Mouse (Mus musculus): Measurements from ENCODE around the gene Abcc4.

Abcc4 gene

DNA sequence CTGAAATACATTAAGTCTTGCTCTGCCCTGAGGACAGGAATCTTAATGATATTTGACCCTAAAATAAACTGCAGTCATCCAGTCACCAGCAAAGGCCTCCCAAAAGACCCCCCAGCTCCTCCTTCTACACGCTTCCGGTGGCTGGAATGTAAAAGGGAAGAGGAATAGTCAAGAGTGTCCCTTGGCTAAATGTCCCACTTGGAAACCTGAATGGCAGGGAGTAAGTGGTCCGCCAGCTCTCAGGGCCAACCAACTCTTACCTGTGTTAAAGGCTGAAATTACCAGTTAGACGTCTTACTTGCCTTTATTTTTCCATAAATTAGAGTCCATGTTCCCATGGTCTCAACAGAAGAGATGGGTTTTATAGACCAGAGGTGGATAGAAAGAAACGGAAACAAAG, 6.9 kb upstream of the Abcc4 start:
- no peak for ATAC-seq (ENCODE audit: low TSS enrichment)

DNA sequence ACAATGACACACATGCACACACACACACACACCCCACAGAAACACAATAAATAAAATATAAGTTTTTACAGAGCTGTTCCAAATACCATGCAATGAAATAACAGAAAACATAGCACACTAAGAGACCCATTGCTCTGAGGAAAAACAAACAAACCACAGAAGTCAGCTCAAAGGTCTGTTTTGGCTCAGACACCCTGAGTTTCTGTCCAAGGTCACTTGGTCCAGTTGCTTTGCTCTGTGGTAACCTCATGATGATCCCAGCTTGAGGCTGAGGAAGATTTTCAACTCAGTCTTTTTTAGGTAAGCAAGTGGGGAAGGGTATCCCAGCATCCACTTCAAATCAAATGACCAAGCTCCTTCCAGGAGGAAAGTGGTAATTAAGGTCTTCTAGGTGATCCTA, 4.9 kb upstream of the Abcc4 start:
- ATAC-seq (ENCODE audit: low TSS enrichment) = no peak

DNA sequence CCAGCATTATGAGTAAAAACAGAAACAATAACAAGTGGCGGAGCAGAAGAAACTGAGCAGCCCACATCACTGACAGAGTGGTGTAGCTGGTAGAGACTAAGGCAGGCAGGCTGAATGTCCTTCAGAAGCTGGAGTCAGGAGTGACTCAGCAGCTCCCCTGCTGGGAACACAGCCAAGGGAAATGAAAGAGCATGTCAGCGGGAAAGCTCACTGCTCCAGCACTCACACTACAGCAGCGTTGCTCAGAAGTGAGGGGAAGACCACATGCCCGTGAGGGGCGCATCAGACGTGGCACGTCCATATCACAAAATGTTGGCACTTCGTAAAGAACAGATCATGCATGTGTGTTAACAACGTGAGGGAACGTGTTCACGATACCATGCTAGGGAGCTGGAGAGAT, 3.7 kb upstream of the Abcc4 start:
- peak; percentile 81 for ATAC-seq (ENCODE audit: low TSS enrichment)

DNA sequence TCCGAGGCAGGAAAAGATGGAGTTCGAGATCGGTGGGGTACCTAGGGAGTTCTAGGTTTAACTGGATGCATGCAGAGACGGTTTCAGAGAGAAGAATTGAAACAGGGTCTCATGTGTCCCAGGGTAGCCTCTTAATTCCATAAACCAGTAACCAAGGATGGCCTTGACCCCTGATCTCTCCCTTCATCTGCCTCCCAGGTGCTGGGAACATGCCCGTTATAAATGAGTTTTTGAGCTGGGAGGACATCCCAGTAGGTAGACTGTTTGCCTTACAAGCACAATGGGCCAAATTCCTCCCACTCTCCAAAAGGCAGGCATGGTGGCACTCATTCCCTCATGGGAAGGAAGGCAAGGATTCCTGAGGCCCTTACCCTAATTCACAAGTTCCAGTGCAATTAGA, 2.1 kb upstream of the Abcc4 start:
- no peak for ATAC-seq (ENCODE audit: low TSS enrichment)

DNA sequence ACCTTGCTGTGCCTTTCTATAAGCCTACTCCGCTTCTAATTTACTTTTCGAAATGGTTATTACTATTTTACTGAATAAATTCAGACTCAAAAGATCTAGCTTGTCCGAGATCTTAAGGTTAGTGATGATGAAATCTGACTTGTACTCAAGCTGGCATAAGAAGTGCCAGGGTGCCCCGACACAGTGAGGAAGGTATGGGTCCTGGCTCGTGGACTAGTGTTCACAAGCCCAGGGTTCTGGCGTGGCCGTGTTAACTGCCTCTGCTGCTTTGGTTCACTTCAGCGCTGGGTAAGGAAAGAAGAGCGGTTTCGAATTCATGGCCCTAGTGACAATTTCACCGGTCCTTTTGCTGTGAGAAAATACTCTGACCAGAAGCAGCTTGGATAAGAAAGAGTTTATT, 943 bp upstream of the Abcc4 start:
- ATAC-seq (ENCODE audit: low TSS enrichment) = no peak

DNA sequence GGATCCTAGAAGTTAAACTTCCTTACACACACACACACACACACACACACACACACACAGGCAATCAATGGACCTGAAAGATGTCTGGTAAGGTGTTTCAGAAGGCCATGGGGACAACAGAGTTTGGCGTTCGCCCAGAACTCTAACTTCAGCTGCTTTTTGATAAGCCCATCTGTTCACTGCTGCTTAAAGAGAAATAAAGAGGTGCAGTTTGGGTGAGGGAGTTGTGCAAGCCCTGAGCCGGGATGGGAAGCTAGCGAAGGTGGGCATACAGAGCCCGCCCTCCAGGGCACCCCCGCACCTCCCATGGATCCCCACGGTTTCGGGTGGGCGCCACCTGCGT, 583 bp downstream of the Abcc4 start:
- no peak; the same call in 1 of the 2 replicates for ATAC-seq (ENCODE audit: low TSS enrichment)

DNA sequence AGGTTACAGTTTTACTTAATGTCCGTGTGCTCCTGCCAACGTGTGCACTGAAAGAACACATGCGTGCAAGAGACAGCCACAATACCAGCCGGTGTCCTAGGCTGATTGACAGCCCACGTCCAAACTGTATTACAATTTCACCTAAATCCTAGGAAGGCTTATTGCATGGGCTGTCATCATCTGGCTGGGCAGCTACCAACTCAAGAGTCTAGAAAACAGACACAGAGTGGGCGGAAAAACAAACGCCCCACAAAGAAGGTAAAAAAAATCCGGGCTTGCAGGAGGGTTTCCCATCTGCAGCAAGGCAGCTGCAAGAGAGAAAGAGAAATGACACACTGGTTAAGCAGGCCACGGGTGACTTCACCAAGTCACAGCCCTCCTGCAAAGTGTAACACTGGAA, 2.7 kb downstream of the Abcc4 start:
- no peak for ATAC-seq (ENCODE audit: low TSS enrichment)

DNA sequence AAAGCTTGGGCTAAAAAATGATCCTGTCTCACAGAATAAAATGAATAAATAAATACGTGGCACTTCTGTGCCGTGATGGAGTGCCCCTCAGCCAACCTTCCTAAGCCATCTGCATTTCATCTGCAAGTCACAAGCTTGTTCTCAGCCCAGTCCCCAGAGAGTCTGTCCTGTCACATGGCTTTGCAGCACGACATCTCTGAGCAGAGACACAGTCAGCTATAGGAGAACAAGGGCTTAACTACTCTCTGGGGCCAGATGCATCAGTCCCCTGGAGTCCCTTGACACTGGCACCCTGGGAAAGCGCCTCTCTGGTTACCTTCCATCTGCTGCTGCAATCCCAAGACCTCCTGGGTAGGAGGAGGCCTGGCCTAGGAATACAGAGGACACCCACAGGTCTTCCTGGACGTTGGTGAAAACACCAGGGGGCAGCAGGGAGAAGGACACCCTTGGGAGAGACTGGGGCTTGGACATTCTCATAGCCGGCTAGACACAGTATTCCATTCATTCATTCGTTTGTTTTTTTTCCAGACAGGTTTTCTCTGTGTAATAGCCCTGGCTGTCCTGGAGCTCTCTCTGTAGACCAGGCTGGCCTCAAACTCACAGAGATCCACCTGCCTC, 3.9 kb downstream of the Abcc4 start:
- ATAC-seq (ENCODE audit: low TSS enrichment) = no peak

DNA sequence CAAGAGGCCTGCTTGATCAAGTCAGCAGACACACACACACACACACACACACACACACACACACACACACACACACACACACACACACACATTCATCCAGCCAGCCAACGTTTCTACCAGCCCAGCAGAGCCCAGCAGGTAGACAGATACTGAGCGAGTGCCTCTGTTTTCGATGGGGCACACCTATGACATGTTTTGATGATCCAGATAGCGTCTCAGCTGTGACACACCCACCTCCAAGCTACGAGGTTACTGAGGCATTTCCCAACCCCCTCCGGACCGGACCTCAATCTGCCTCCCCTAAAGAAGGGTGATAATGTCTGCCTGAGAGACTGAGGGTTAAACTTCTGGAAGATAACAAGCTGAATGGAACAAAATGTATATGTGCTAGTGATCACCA, 5.4 kb downstream of the Abcc4 start:
- ATAC-seq (ENCODE audit: low TSS enrichment) = no peak

DNA sequence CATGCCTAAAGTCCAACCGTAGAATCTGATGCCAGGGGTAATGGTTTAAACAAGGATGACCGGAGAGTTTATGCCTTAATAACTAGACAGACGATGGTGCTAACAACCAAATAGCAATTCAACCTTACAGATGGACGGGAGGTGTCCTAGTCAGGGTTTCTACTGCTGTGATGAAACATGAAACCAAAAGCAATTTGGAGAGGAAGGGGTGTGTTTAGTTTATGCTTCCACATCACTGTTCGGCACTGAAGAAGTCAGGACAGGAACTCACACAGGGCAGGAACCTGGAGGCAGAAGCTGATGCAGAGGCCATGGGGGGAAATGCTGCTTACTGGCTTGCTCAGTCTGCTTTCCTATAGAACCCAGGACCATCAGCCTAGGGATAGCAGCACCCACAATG, 6.1 kb downstream of the Abcc4 start:
- no peak for ATAC-seq (ENCODE audit: low TSS enrichment)

DNA sequence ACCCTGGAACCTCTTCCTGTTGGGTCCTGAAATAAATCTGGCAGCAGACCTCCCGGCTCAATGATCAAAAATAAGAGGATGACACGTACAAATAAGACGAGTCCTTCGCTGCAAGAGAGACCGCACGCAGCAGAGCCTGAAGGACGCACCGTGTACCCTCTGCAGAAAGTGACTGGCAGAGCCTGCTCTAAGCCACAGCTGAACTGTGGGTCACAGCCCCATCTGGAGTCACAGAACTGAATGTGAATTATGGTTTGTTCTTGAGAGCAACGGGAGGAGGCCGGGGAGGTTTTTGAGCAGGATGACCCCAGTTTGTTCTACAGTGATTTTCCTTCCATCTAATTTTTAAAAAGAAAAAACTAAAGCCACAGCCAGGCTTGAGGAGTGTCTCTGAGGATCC, 6.5 kb downstream of the Abcc4 start:
- no peak for ATAC-seq (ENCODE audit: low TSS enrichment)

DNA sequence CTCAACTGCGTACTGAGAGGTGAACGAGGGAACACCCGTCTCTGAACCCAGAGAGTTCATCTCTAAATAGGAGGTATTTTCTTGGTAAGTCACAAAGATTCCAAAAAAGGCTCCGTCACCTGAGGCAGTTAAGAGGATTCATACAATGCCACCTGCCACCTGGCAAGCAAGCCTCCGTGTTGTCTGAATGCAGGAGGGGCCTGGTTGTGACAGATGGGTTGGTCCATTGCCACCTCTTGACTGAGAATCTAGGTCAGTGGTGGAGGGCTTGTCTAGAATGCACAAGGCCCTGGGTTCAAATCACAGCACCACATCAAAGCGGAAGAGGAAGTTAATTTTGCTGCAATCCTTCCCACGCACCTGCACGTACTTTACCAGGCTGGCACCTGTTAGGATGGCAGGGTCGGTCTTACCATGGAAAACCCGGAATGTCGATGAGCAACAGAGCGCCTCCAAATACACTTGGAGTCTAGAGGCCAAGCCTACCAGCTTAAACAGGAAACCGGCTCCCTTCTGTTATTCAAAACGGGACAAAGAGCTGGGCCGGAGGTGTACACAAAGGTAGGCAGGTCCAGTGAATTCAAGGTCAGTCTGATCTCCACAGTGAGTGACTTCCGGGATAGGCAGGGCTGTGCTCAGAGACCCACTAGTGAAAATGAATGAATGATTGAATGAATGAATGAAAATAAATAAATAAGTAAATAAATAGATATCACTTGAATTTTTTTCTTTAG, 9.3 kb downstream of the Abcc4 start:
- no peak for ATAC-seq (ENCODE audit: low TSS enrichment)

DNA sequence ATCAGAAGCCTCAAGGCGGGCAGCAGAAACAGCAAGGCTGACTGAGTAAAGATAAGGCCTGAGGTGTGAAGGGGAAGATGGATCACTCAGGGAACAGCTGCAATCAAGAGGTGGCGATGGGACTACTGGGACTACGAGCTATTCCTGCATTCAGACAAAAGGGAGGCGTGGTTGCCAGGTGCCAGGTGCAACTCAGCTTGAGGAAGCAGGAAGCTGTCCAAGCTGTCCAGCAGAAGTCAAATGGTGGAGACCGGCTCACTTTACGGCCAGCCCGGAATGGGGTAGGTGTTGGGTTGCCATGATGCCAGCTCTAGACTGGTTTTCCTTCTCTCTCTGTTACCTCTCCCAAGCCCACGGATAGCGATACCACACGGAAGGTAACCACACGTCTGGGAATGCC, 10.2 kb downstream of the Abcc4 start:
- ATAC-seq (ENCODE audit: low TSS enrichment) = no peak

DNA sequence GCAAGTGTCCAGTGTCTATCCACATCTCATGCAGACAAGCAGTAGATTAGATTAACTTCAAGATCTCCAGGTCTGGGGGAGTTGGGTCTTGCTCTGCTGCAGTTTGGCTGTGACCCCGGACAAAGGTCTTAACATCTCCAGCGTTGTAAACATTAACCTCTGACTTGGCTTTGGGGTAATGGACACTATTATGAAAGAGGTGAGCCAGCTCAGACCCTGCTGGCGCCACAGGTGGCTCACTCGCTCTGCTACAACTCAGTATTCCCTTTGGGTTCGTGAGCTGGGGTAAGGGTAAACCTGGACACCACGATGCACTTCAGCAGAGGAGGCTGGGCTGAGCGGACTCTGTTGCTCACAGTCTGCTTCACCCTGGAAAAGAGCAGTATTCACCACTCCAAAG, 11.7 kb downstream of the Abcc4 start:
- ATAC-seq (ENCODE audit: low TSS enrichment) = no peak

DNA sequence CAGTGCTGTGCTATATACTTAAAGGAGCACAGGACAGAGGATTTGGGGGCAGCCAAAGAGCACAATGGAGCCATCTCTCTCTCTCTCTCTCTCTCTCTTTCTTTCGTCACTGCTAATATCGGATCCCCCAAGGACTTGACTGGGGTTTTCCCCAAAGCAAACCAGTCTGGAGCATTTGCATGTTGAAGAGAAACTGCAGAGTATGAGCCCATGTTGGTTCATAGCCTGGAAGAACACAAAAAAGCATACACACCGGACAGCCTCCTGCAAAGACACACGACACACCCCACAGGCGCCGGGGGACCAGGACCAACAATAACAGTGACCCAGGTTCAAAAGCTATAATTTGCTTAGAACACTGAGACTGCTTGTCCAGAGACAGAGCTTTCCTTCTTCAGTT, 14.1 kb downstream of the Abcc4 start:
- ATAC-seq (ENCODE audit: low TSS enrichment) = no peak

DNA sequence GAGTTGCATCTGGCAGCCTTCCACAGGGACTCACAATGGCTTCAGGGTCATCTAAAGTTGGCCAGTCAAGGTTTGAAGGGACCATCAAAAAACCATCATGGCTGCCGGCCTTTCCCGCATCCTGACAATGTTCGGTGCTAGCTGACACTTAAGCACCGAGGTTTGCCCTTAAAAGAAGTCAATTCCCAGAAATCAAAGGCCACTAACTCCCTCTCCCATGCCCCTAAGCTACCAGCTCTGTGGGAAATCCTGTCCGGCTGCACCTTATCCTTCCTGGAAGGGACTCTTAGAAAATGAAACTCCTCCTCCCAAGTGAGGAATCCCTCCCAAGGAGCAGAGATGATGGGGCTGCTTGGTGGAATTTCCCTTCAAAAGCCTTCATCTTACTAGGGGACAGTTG, 14.6 kb downstream of the Abcc4 start:
- ATAC-seq (ENCODE audit: low TSS enrichment) = no peak

DNA sequence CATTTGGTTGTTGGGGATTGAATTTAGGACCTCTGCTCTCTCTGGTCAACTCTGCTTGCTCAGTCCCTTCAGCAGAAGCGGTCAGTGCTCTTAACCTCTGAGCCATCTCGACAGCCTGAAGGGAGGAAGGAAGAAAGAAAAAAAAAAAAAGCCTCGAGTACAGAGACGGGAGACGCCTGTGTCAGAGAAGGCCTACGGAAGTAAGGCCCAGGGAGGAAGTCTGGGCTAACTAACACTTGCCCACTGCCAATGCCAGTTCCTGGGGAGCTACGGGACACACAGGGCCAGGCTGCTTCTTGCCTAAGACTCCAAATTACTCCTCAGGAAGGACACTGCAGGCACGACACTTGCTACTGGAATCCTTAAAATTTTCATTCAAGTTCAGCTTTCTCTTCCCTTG, 15.1 kb downstream of the Abcc4 start:
- ATAC-seq (ENCODE audit: low TSS enrichment) = 0 out of 2 replicates have a peak, but pooled peaks have one; percentile 38

DNA sequence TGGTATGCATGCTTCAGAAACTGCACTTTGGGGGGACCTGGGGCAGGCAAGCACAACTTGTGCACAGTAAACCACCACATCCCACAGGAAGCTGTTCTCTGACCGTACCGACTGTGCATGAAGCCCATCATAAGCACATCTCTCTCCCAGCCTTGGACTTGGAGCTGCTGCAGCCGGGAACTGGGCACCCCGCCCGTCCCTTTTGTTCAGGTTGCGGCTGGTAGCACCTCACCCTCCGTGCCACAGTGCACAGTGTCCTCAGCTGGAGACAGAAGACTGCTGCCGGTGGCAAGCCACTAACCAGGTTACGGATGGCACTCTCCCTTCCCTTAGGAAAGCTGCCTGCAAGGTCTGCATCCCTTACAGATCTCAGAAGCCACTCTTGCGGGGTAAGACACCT, 15.7 kb downstream of the Abcc4 start:
- no peak for ATAC-seq (ENCODE audit: low TSS enrichment)

DNA sequence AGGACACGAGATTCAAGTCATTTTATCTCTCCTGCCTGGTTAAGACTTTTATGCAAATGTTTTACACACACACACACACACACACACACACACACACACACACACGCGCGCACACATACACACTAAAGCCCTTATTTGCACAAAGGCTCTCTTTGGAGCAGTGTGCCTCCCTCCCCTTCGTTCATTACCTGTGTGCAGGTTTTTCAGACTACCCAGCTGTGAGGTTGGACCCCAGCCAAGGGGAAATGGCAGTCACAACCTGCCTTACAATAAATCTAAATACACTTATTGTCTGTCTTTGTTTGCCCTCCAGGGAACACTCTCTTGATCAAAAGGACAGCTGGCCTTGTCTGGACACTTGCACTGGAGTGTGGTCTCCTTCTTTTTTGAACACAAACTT, 17.4 kb downstream of the Abcc4 start:
- ATAC-seq (ENCODE audit: low TSS enrichment) = no peak

DNA sequence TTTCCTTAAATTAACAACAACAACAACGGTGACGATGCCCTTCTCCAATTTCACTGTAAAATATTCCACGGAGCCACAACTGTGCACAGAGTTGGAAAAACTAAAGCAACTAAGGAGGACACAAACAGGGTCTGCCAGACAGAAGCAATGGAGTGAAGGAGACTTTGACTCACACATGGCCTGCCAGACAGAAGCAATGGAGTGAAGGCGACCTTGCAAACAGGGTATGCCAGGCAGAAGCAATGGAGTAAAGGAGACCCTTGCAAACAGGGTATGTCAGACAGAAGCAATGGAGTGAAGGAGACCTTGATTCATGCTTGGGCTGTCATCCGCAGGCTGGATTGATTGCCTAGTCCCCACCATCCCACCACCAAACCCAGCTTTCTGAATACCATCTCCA, 19.2 kb downstream of the Abcc4 start:
- no peak for ATAC-seq (ENCODE audit: low TSS enrichment)

DNA sequence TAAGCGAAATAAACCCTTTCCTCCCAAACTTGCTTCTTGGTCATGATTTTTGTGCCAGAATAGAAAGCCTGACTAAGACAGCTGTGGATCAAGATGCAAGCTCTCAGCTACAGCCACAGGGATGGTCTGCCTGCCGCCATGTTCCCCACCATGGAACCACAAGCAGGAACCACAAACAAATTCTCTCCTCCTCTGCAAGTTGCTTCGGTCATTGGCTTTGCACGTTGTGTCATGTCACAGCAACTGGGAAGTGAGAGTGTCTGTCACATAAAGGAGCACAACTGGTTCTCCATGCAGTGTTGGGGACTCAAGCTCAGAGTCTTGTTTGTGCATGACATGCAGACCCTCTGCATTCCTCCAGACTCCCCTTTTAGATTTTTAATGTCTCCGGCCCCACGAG, 20.4 kb downstream of the Abcc4 start:
- no peak for ATAC-seq (ENCODE audit: low TSS enrichment)

DNA sequence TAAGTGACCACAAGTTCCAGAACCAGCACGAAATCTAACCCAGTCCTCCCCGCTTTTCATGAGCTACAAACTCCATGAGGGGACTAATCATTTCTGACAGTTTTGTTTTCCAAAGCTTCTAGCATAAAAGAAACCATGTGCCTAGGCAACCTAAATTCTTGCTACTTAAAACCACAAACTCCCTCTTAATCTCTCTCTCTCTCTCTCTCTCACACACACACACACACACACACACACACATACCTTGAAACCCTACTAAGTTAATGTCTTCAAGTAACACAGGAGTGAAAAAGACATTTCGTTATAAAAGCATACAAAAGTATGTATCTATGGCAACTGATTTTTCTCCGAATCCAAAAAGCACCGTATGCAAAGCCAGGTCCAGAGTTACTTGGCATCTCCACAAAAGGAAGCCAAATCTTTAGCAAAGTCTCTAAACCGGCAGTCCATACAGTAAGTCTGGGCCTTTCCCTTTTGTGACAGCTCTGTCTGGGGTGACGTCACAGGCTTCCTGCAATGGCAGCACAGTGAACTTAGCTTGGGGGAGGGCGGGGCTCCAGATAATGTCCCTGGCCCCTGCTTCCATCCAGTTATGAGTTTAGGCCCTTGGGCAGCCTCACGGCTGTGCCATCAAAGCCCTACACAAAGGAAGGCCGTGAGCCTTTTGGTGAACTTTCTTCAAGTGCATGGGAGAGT, 23.5 kb downstream of the Abcc4 start:
- no peak for ATAC-seq (ENCODE audit: low TSS enrichment)

DNA sequence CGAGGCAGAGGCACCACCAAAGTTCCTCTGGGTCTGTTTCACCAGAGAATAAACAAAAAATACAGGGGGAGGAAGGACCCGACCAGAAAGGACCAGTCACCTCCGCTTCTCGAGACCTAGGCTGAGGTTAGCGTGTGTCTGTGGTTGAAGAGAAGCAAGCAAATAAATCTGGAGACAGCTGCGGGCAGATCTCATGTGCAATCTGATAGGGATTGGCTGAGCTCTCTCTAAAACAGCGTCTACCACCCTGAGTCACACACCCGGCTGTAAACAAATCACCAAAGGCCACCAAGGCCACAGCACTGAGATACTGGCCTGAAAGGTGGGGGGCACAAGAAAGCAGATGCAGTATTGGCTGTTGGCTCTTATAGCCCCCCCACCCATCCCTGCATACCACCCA, 24.9 kb downstream of the Abcc4 start:
- no peak for ATAC-seq (ENCODE audit: low TSS enrichment)
